Mouse (Mus musculus) adipocyte (in vitro differentiated cells): ENCODE data around the gene Sspo.

Source experiments
- DNase-seq: peaks from one replicate; pipeline ENCODE4 v3.0.0-alpha.2; 2016; ENCODE audit warnings: low spot score

Sspo gene

DNA sequence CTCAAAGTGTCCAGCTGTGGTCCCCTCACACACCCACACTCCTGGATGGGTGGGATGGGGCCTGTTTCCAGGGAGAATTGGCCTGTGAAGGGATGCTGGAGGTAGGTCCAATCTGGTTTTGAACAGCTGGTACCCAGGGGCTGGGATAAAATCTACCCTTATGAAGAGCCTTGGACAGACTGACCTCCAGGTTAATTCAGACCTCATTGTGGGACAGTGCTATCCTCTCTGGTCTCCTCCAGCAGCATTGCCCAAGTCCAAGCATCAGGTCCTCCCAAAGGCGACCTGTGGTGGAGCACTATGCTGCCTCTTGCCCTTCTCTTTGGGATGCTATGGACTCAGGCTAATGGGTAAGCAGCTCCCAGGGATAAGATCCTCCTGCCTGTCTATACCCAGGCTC lies at the start of gene Sspo:
Gene Sspo, plus strand, starts transcription at position 301 of the 400 bp plus-strand sequence.
- DNase-seq = no peak

GRCm38 (mm10) chr6:48399906-48400305 lies 48.1 kb upstream of the Sspo start:
- no peak for DNase-seq

- DNase-seq = no peak
Measured at GRCm38 (mm10) chr6:48404071-48404470, 44.0 kb upstream of the Sspo start.

DNA sequence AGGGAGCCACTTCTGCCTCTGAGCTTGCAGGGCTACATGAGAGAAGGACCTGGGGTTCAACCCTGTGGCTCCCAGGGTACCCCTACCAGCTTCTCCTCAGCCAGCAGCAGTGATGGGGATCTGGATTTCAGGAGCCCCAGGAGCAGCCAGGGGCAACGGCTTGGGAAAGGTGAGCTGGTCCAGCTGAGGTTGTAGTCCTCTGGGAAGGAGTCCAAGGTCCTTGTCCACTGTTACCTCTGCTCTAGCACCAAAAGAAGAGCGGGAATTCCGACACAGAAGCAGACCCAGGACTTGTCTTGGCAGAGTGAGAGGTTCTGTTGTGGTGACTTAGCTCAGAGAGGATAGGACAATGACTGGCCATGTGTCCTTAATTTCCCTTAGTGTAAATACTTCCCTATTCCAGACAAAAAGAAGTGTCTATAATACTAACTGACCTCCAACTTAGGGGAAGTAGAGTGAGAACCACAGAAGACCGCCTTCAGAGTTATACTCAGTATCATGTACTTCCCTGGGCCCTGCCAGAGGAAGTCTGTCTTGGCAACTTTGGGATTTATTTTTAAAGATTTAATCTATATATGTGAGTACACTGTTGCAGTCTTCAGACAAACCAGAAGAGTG lies 38.2 kb upstream of the Sspo start:
- DNase-seq = no peak

DNA sequence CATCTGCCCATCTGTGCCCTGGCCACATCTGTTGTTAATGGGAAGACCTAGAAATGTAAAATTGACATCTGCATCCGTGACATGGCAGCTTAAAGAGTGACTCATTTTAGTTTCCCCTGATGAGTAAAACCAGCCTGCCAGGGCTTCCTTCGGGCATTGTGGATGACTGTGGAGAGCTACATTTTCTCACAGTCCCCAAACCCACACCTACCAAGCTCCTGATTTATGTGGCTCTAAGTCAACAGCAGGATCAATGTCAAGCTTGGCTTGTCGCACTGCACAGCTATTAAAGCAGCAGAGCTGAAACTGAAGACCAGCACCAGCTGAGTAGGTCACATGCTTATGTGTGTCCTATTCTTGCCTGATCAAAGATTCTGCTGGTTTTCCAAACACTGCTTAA lies 37.5 kb upstream of the Sspo start:
- no peak for DNase-seq

GRCm38 (mm10) chr6:48411193-48412092 lies 36.6 kb upstream of the Sspo start:
- no peak for DNase-seq

DNA sequence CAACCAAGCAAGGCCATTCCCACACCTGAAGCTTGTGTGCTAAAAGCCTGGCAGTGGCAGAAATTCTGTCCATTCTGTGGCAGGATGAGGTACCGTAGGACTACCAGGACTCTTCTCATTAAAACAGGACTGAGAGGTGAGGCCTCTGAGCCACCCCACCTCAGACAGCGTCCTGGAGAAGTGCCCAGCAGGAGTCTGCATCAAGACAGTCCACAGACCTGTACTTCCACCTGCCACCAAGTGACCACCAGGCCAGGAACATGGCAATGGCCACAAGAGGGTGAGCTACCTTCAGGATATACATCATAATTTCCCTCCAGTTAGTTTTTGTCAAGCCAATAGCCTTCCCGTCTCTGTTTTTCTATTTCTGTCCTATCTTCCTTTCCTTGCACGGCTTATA lies 35.9 kb upstream of the Sspo start:
- no peak for DNase-seq

GRCm38 (mm10) chr6:48412662-48413061 lies 35.4 kb upstream of the Sspo start:
- DNase-seq = no peak

DNA sequence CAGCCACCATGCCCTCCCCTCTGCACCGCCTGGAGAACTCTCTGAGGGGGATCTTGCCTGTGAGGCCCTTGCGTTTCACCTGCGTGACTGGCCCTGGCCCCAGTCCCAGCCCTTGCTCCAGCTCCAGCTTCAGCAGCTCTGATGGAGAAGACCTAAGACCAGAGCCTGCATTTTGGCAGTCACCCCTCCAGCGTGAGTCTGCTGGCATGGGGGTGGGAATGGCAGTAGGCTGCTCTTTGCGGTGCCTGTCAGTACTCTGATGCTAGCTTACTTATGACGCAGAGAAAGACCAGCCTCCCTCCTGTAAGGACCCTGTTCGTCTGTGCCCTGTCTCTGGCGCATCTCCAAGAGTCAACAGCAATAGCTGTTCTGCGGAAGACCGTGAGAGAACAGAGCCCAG lies 34.9 kb upstream of the Sspo start:
- no peak for DNase-seq

- DNase-seq = no peak
Measured at GRCm38 (mm10) chr6:48414886-48415285, 33.1 kb upstream of the Sspo start.

DNA sequence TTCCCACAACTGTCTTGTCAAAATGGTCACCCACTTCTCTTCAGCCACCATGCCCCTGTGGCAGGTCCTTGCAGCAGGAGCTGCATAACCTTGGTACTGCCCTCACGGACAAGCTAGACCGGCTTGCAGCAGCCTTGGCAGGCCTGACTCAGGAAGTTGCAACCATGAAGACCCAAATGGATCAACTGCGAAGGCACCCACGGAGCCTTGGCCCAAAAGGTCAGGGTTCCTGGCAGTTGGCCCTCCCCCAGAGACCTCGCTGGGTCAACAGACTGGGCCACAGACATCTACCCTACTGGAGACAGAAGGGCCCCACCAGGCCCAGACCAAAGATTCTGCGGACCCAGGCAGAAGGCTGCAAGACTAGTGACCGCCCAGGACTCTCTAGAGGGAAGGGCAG lies 32.4 kb upstream of the Sspo start:
- no peak for DNase-seq

- no peak for DNase-seq
Measured at GRCm38 (mm10) chr6:48416486-48416885, 31.5 kb upstream of the Sspo start.

DNA sequence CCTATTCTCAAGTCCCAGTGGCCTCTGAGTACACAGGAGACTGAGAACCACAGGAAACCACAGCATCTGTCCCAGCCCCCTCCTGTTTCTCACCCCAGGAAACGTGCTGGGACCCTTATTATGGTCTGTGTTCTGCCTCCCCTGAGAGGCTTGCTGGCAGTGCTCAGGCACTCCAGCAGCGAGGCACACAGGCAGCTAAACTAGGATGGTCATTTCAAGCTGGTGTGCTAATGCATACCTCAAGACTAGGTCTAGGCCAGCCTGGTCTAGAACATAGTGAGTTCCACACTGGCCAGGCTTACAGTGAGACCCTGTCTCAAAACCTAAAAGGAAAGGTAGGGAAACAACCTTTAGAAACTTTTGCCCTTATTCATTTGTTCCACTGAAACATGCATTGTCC lies 27.4 kb upstream of the Sspo start:
- no peak for DNase-seq

DNA sequence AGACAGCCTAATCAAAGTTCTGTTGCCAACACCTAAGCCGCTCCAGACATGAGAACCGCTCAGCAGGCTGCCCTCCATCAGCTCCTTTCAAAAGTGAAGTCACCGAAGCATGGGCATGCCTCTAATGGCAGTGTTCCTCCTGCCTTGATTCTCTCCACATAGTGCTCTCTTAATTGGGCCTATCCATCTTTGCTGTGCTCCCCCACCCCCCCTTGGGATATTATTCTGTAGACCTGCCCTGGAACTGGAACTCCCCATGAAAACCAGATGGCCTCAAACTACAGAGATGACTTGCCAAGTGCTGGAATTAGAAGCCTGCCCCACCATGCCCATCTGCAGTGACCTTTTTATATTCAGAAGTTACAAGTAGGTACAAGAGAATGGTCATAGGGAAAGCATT lies 24.7 kb upstream of the Sspo start:
- DNase-seq = no peak

DNA sequence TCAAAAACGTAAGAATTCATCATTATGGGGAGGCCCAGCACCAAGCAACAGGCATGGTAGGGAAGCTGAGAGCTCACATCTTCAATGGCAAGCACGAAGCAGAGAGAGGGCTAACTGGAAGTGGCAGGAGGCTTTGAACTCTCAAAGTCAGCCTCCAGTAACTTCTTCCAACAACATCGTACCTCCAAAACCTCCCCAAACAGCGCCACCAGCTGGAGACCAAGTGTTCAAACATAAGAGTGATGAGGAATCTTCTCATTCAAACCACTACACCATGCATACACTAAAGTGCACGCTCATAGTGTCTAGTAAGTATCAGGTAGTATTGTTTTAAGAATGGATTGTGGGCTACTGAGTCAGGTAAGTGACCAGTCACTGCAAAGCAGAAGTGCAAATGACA lies 24.0 kb upstream of the Sspo start:
- DNase-seq = no peak

- DNase-seq = no peak
Measured at GRCm38 (mm10) chr6:48426956-48427355, 21.1 kb upstream of the Sspo start.

GRCm38 (mm10) chr6:48428769-48429557 lies 19.1 kb upstream of the Sspo start:
- peak; percentile 43 for DNase-seq

DNA sequence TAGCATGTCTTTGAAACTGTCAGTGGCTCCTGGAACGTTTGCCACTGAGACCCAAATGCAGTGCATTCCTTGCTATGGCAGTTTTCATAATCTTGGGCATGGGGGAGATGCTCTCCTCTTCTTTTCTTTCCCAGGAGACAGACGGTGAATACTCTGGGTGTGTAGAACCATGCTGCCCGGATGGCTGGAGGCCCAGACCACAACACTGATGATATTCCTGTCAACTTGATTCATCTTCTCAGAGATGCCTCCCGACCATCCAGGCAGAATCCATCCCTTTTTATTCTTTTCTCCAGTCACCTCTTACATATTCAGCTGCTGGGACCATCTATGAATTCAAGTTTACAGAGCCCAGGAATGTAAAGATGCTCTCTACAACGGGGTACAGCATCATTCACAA lies 17.3 kb upstream of the Sspo start:
- DNase-seq = no peak

GRCm38 (mm10) chr6:48432893-48433816 lies 14.9 kb upstream of the Sspo start:
- DNase-seq = no peak

DNA sequence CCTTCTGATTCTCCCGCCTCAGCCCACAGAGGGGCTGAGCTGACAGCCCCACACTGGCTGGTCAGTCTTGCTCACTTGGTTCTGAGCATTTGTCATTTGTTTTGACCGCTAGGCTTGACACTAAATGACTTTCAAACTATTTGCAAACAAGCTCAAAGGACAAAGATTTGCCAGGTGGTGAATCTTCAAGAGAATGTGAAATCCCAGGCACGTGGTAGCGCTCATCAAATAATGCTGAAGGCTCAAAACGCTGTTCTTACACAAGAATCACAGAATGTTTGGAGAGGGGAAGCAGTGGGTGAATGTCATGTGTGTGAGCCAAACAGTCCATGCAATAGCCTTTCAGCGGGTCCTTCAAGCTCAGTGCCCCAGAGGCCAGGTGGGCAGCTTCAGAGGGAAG lies 13.4 kb upstream of the Sspo start:
- no peak for DNase-seq

GRCm38 (mm10) chr6:48435111-48435510 lies 12.9 kb upstream of the Sspo start:
- no peak for DNase-seq
